Mouse (Mus musculus): ENCODE results near the gene Olfr1414.
A peak's percentile ranks its signal among the peaks of the same experiment; 100 is the strongest.
"Not testable (repeated sequence)": the region's sequence is repeated elsewhere in the genome, so short reads cannot be mapped to it uniquely, and the experiment has no call there.

Olfr1414 gene

GRCm38 (mm10) chr1:92518561-92518960 lies at the start of gene Olfr1414:
Gene Olfr1414 (minus strand): TSS chr1:92518661.
- DNase-seq (ENCODE audit: low spot score in 2 of 2), result no peak

- DNase-seq (ENCODE audit: low spot score in 2 of 2), result no peak
Measured at GRCm38 (mm10) chr1:92545929-92546328, 27.5 kb upstream of the Olfr1414 start.

GRCm38 (mm10) chr1:92539071-92539470 lies 20.6 kb upstream of the Olfr1414 start:
- DNase-seq (ENCODE audit: low spot score in 2 of 2), result no peak

- no peak for DNase-seq (ENCODE audit: low spot score in 2 of 2)
Measured at GRCm38 (mm10) chr1:92536972-92537371, 18.5 kb upstream of the Olfr1414 start.

- DNase-seq (ENCODE audit: low spot score in 2 of 2), result no peak
Measured at GRCm38 (mm10) chr1:92523764-92524163, 5.3 kb upstream of the Olfr1414 start.

GRCm38 (mm10) chr1:92521376-92521775 lies 2.9 kb upstream of the Olfr1414 start:
- no peak for DNase-seq (ENCODE audit: low spot score in 2 of 2)

GRCm38 (mm10) chr1:92519046-92519445 lies 585 bp upstream of the Olfr1414 start:
- DNase-seq (ENCODE audit: low spot score in 2 of 2), result no peak

- DNase-seq (ENCODE audit: low spot score in 2 of 2), result no peak
Measured at GRCm38 (mm10) chr1:92515390-92515789, 3.1 kb downstream of the Olfr1414 start.

GRCm38 (mm10) chr1:92511646-92512045 lies 6.8 kb downstream of the Olfr1414 start:
- not testable (repeated sequence) for DNase-seq (ENCODE audit: low spot score in 2 of 2)

- no peak for DNase-seq (ENCODE audit: low spot score in 2 of 2)
Measured at GRCm38 (mm10) chr1:92496001-92496400, 22.5 kb downstream of the Olfr1414 start, which contains the start of gene Olfr1415. Gene Olfr1415 (minus strand): TSS chr1:92496101.

GRCm38 (mm10) chr1:92485013-92485412 lies 33.4 kb downstream of the Olfr1414 start, which contains the start of gene Olfr1416:
Gene Olfr1416 (minus strand): TSS chr1:92485113.
- DNase-seq (ENCODE audit: low spot score in 2 of 2), result no peak

GRCm38 (mm10) chr1:92474066-92474578 lies 44.3 kb downstream of the Olfr1414 start:
- no peak for DNase-seq (ENCODE audit: low spot score in 2 of 2)

- DNase-seq (ENCODE audit: low spot score in 2 of 2), result peak; percentile 92 to 95
Measured at GRCm38 (mm10) chr1:92473165-92474041, 45.1 kb downstream of the Olfr1414 start, which contains the start of gene Ndufa10. Gene Ndufa10 (minus strand): TSS chr1:92473860.

GRCm38 (mm10) chr1:92468891-92469290 lies 49.6 kb downstream of the Olfr1414 start:
- DNase-seq (ENCODE audit: low spot score in 2 of 2), result no peak

GRCm38 (mm10) chr1:92458416-92458815 lies 60.0 kb downstream of the Olfr1414 start:
- no peak for DNase-seq (ENCODE audit: low spot score in 2 of 2)

GRCm38 (mm10) chr1:92457758-92458157 lies 60.7 kb downstream of the Olfr1414 start:
- DNase-seq (ENCODE audit: low spot score in 2 of 2), result no peak
